Mouse (Mus musculus) forebrain, embryonic 15.5 days (tissue): ENCODE results near the gene Pex19. TPM values are rescaled to one million over a fixed set of nuclear protein-coding genes. Genes with fewer than 3 reads are reported as not detected.

Experiments
- ATAC-seq: fragments of 200-750 bp; cut with Nextera tagmentation; replicated peaks from 2 replicates; pipeline ENCODE4 v1.8.0; 2017; ENCODE audit warnings: mild to moderate bottlenecking, moderate TSS enrichment, moderate library complexity
- H3K27ac ChIP-seq: fragments of 300-500 bp; sonication (generic); replicated peaks from 2 replicates; pipeline ENCODE4 v1.5.1; 2015; ENCODE audit warnings: mild to moderate bottlenecking, inconsistent platforms
- H3K27me3 ChIP-seq: fragments of 300-500 bp; sonication (generic); 2 replicates; pipeline ENCODE4 v1.6.1; 2015; ENCODE audit warnings: inconsistent platforms
- H3K36me3 ChIP-seq: fragments of 300-500 bp; sonication (generic); 2 replicates; pipeline ENCODE4 v1.6.1; 2015; ENCODE audit warnings: mild to moderate bottlenecking, inconsistent platforms
- H3K4me1 ChIP-seq: fragments of 300-500 bp; sonication (generic); 2 replicates; pipeline ENCODE4 v1.6.1; 2015; ENCODE audit warnings: inconsistent platforms
- H3K4me2 ChIP-seq: fragments of 300-500 bp; sonication (generic); replicated peaks from 2 replicates; pipeline ENCODE4 v1.6.1; 2015; ENCODE audit warnings: mild to moderate bottlenecking, inconsistent platforms
- H3K4me3 ChIP-seq: fragments of 300-500 bp; sonication (generic); 2 replicates; pipeline ENCODE4 v1.5.1; 2015; ENCODE audit warnings: mild to moderate bottlenecking, inconsistent platforms
- H3K9ac ChIP-seq: fragments of 300-500 bp; sonication (generic); replicated peaks from 2 replicates; pipeline ENCODE4 v1.6.1; 2015; ENCODE audit warnings: mild to moderate bottlenecking, inconsistent platforms
- H3K9me3 ChIP-seq: fragments of 300-500 bp; sonication (generic); 2 replicates; pipeline ENCODE4 v1.6.1; 2016; ENCODE audit warnings: inconsistent platforms
- WGBS: fragments of 180-500 bp; shearing (Covaris S2); methylation state at CpG from one replicate; pipeline ENCODE4 v1.1.7; 2015; ENCODE audit warnings: mixed read lengths; 5-methylcytosine and 5-hydroxymethylcytosine counted together
- polyA plus RNA-seq: library from polyadenylated mRNA; unstranded; fragments of >200 nt; fragmentation: Nextera tagmentation; extraction: Ambion mirVana; gene quantifications from 2 replicates; pipeline ENCODE4 v1.2.1, GENCODE M21; 2015

The Pex19 gene
- polyA plus RNA-seq, 1 experiment from 2014 or later, result 160 TPM

GRCm38 (mm10) chr1:172140825-172141224 is 14.3 kb downstream of the Pex19 start:
- ATAC-seq, result no peak
- no peak overlapping the region for H3K4me3 ChIP-seq
- H3K9me3 ChIP-seq, result no peaks in the 10 kb centered on the region
- H3K4me1 ChIP-seq, result no peaks in the 10 kb centered on the region
- no peak overlapping the region for H3K27ac ChIP-seq
- no peaks in the 10 kb centered on the region for H3K27me3 ChIP-seq
- no peak overlapping the region for H3K4me2 ChIP-seq
- 95% methylated on average over 1 of the region's 1 CpGs for WGBS
- no peak overlapping the region for H3K9ac ChIP-seq
- H3K36me3 ChIP-seq, result peaks cover 5% of the 10 kb centered on the region; the same call in 1 of the 2 replicates

DNA sequence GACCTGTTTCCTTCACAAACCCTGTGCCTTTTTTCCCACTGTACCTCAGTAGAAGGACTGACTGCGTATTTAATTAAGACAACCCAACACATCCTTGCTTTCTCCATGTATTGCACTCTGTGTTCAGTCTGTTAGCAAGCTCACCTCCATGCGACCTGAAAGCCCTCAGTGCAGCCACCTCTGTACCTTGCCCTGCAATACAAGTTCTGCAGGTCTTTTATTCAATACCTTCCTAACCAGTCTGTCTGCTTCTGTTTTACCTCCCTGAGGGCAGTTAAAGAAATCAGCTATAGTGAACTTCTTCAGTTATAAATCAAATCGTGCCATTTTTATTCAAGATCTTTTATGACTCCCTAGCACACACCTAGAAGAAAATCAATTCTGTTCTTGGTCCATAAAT is 15.0 kb downstream of the Pex19 start:
- Histone ChIP-seq H3K27me3 (no peaks in the 10 kb centered on the region), H3K9ac (no peak overlapping the region), H3K4me1 (no peaks in the 10 kb centered on the region), H3K4me2 (no peak overlapping the region), H3K9me3 (no peaks in the 10 kb centered on the region), H3K27ac (no peak overlapping the region), H3K4me3 (no peak overlapping the region), H3K36me3 (no peaks in the 10 kb centered on the region)
- WGBS, result 85% methylated on average over 3 of the region's 3 CpGs
- ATAC-seq, result no peak

- WGBS, result 28% methylated on average over 1 of the region's 1 CpGs
- H3K27me3 ChIP-seq, result no peaks in the 10 kb centered on the region
Measured at GRCm38 (mm10) chr1:172143570-172143969, 17.0 kb downstream of the Pex19 start.

DNA sequence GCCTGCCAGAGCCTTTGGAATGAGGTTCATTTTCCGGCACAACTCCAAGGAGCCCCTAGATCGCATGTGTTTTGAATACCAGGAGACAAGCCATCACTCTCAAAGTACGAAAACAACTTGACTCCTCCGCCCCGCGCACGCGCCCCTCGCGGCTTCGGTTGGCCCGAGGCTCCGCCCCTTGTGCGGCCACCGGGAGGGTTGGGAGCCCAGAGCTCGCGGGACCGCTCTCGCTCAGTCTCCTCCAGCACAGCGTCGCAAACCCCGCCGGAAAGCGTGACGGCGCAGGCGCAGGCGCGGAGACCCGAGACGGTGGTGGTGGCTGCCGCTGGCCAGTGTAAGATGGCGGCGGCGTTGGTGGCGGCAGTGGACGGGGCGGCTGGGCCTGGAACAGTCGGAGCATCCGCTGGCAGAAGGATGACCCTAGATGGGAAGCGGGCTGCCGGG is 21.3 kb downstream of the Pex19 start, which contains the start of gene Dcaf8:
Gene Dcaf8, plus strand, starts transcription at position 250 of the 444 bp plus-strand sequence.
- Histone ChIP-seq H3K9ac (peak within 1 kb of the TSS; percentile 99), H3K9me3 (no peaks in the 10 kb centered on the region), H3K27ac (peak within 1 kb of the TSS; percentile 92), H3K27me3 (no peaks in the 10 kb centered on the region), H3K4me2 (peak within 1 kb of the TSS; percentile 70), H3K4me3 (peak within 1 kb of the TSS; percentile 100), H3K36me3 (peaks cover 15% of the 10 kb centered on the region), H3K4me1 (peaks cover 29% of the 10 kb centered on the region)
- peak; percentile 99 for ATAC-seq
- under 1% methylated on average over 40 of the region's 42 CpGs for WGBS

More at GRCm38 (mm10) chr1:172143570-172143969, 17.0 kb downstream of the Pex19 start:
- no peak for ATAC-seq
- H3K4me2 ChIP-seq, result no peak overlapping the region
- no peak overlapping the region for H3K27ac ChIP-seq
- no peaks in the 10 kb centered on the region for H3K9me3 ChIP-seq
- no peak overlapping the region for H3K4me3 ChIP-seq
- peaks cover 4% of the 10 kb centered on the region for H3K4me1 ChIP-seq
- H3K9ac ChIP-seq, result no peak overlapping the region
- H3K36me3 ChIP-seq, result no peaks in the 10 kb centered on the region

DNA sequence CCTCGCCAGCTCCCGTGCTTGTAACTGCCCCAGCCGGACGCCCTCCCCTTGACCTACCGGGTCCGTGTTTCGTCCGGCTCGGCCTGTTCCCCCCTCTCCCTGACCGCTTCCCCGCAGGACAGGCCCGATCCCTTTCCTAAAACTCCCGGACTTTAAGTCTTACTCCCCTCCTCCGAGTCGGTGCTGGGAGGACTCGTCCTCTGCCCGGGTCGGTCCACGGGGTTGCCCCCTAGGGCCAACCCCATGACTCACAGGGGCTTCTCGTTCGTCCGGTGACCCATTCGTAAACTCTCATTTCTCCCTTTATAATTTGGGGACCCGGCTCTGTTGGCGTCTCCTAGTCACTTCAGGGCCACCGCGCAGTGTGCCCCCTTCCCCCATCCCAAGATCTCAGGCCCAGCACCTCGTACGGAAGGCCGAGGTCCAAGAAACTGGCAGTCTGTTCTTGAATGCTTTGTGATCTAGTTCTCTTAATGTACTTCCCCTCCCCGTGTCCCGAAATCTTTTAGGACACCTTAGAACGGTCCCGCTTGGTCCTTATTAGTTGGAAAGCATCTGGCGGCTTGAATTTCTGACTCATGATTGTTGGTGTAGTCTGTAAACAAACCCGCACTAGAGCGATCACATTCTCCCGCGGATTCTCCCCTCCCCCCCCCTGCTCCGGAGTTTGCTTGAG is 21.9 kb downstream of the Pex19 start:
- Histone ChIP-seq H3K9ac (peak overlapping the region; percentile 99), H3K4me3 (peak overlapping the region; percentile 100), H3K27me3 (no peaks in the 10 kb centered on the region), H3K36me3 (peaks cover 20% of the 10 kb centered on the region), H3K9me3 (no peaks in the 10 kb centered on the region), H3K4me1 (peaks cover 29% of the 10 kb centered on the region), H3K4me2 (peak overlapping the region; percentile 70), H3K27ac (peak overlapping the region; percentile 92)
- peak; percentile 11 for ATAC-seq
- under 1% methylated on average over 37 of the region's 40 CpGs for WGBS

- Histone ChIP-seq H3K4me2 (peak overlapping the region; percentile 70), H3K9me3 (no peaks in the 10 kb centered on the region), H3K9ac (peak overlapping the region; percentile 99), H3K36me3 (peaks cover 26% of the 10 kb centered on the region), H3K4me3 (peak overlapping the region; percentile 100), H3K27me3 (no peaks in the 10 kb centered on the region), H3K4me1 (peaks cover 32% of the 10 kb centered on the region), H3K27ac (peak overlapping the region; percentile 92)
- ATAC-seq, result no peak
- 6% methylated on average over 19 of the region's 19 CpGs for WGBS
Measured at GRCm38 (mm10) chr1:172148955-172149815, 22.6 kb downstream of the Pex19 start.

DNA sequence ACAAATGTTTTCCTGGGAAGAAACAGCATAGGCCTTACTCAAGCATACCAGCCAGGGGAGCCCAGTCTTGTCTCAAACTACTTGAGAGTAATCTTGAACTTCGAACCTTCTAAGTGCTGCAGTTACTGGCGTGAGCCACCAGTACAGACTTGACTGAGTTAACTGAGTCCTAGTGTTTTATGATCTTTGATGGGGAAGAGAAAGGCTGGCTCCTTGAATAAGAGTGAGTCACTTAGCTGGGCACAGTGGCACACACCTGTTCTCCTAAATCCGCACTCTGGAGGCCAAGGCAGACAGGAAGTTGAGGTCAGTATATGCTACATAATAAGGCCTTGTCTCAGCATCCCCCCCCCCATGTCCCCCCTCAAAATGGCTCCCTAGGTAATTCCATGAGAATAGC is 28.0 kb downstream of the Pex19 start:
- WGBS, result 96% methylated on average over 3 of the region's 3 CpGs

GRCm38 (mm10) chr1:172155518-172155917 is 29.0 kb downstream of the Pex19 start:
- Histone ChIP-seq H3K9ac (no peak overlapping the region), H3K4me1 (peaks cover 11% of the 10 kb centered on the region; the same call in 1 of the 2 replicates), H3K4me3 (no peak overlapping the region), H3K9me3 (no peaks in the 10 kb centered on the region), H3K36me3 (peaks cover 45% of the 10 kb centered on the region), H3K4me2 (no peak overlapping the region), H3K27ac (no peak overlapping the region), H3K27me3 (no peaks in the 10 kb centered on the region)
- 84% methylated on average over 3 of the region's 3 CpGs for WGBS
- no peak for ATAC-seq

More for the DNA sequence above, 28.0 kb downstream of the Pex19 start:
- ATAC-seq, result no peak
- Histone ChIP-seq H3K4me3 (no peak overlapping the region), H3K4me2 (no peak overlapping the region), H3K27me3 (no peaks in the 10 kb centered on the region), H3K36me3 (peaks cover 45% of the 10 kb centered on the region), H3K9me3 (no peaks in the 10 kb centered on the region), H3K27ac (no peak overlapping the region), H3K9ac (no peak overlapping the region), H3K4me1 (peaks cover 19% of the 10 kb centered on the region)

DNA sequence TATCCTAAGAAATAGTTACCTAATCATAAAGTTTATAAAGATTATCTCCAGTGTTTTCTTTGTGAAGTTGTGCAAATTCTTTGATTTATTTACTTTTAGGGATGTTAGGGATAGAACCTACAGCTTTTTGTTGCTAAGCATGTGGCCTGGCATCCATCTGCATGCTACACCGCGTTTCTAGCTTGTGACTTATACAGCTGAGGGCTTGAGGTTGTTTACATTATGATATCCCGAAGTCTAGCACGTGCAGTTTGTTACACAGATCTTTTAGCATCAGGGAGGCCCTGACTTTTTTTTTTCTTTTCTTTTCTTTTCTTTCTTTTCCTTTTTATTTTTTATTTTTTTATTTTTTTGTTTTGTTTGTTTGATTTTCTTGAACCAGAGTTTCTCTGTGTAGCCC is 33.4 kb downstream of the Pex19 start:
- H3K9me3 ChIP-seq, result no peaks in the 10 kb centered on the region
- WGBS, result 81% methylated on average over 4 of the region's 4 CpGs
- H3K4me3 ChIP-seq, result no peak overlapping the region
- H3K4me1 ChIP-seq, result peaks cover under 1% of the 10 kb centered on the region; the same call in 1 of the 2 replicates
- no peaks in the 10 kb centered on the region for H3K27me3 ChIP-seq
- no peak overlapping the region for H3K27ac ChIP-seq
- H3K9ac ChIP-seq, result no peak overlapping the region
- no peak for ATAC-seq
- H3K36me3 ChIP-seq, result peaks cover 14% of the 10 kb centered on the region
- no peak overlapping the region for H3K4me2 ChIP-seq

GRCm38 (mm10) chr1:172160508-172160907 is 34.0 kb downstream of the Pex19 start:
- H3K9me3 ChIP-seq, result no peaks in the 10 kb centered on the region
- H3K27me3 ChIP-seq, result no peaks in the 10 kb centered on the region
- peaks cover 12% of the 10 kb centered on the region for H3K36me3 ChIP-seq
- no peak overlapping the region for H3K4me3 ChIP-seq
- H3K4me2 ChIP-seq, result no peak overlapping the region
- H3K4me1 ChIP-seq, result peaks cover 6% of the 10 kb centered on the region
- no peak overlapping the region for H3K9ac ChIP-seq
- no peak for ATAC-seq
- H3K27ac ChIP-seq, result no peak overlapping the region

- peaks cover 6% of the 10 kb centered on the region for H3K4me1 ChIP-seq
- H3K9ac ChIP-seq, result no peak overlapping the region
- H3K4me3 ChIP-seq, result no peak overlapping the region
- WGBS, result 97% methylated on average over 1 of the region's 1 CpGs
- H3K4me2 ChIP-seq, result no peak overlapping the region
- no peak overlapping the region for H3K27ac ChIP-seq
- peaks cover 7% of the 10 kb centered on the region; the same call in 1 of the 2 replicates for H3K36me3 ChIP-seq
- ATAC-seq, result 0 out of 2 replicates have a peak, but pooled peaks have one; percentile 57
- H3K9me3 ChIP-seq, result no peaks in the 10 kb centered on the region
- no peaks in the 10 kb centered on the region for H3K27me3 ChIP-seq
Measured at GRCm38 (mm10) chr1:172162009-172162408, 35.5 kb downstream of the Pex19 start.

DNA sequence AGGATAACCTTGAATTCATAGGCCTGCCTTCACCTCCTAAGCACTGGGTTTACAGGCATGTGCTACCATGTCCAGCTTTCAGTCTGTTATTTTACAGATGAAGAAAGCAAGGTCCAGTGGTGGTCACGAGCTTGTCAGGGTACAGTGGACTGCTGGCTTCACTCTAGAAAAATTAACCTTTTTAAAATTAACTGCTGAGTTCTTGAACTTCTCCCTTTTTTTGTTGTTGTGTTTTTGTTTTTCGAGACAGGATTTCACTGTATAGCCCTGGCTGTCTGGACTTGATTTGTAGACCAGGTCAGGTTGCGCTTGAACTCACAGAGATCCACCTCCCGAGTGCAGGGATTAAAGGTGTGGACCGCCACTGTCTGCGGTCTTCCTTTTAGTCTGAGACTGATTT is 36.4 kb downstream of the Pex19 start:
- WGBS, result 90% methylated on average over 6 of the region's 6 CpGs
- ATAC-seq, result no peak
- no peak overlapping the region for H3K9ac ChIP-seq

More for the DNA sequence above, 36.4 kb downstream of the Pex19 start:
- H3K36me3 ChIP-seq, result peaks cover 16% of the 10 kb centered on the region
- H3K27me3 ChIP-seq, result no peaks in the 10 kb centered on the region
- peaks cover 6% of the 10 kb centered on the region for H3K4me1 ChIP-seq
- H3K4me2 ChIP-seq, result no peak overlapping the region
- H3K27ac ChIP-seq, result no peak overlapping the region
- no peaks in the 10 kb centered on the region for H3K9me3 ChIP-seq
- H3K4me3 ChIP-seq, result no peak overlapping the region
